Mouse (Mus musculus) spleen, adult 2 months (tissue): ENCODE results near the gene Bag6. TPM values are rescaled to one million over a fixed set of nuclear protein-coding genes. Genes with fewer than 3 reads are reported as not detected.
A peak's percentile ranks its signal among the peaks of the same experiment; 100 is the strongest.

ENCODE experiments used
- DNase-seq, 2 experiments: peaks; one replicate each; pipeline versions ENCODE4 v3.0.0 to v3.0.0-alpha.2; 2012 to 2021; ENCODE audit warnings: low spot score in 2 of 2, low read depth in 1 of 2
- H3K27ac ChIP-seq: fragments of 200-500 bp; 2 replicates; pipeline ENCODE4 v1.5.1; 2012; ENCODE audit warnings: low read length, inconsistent platforms; ENCODE audit not compliant: insufficient read depth
- H3K27me3 ChIP-seq: fragments of 200-500 bp; 2 replicates; pipeline ENCODE4 v1.6.1; 2012; ENCODE audit warnings: mild to moderate bottlenecking, moderate library complexity, low read length, inconsistent platforms; ENCODE audit not compliant: control insufficient read depth, insufficient read depth
- H3K36me3 ChIP-seq: fragments of 200-500 bp; 2 replicates; pipeline ENCODE4 v1.6.1; 2012; ENCODE audit warnings: mild to moderate bottlenecking, low read length, inconsistent platforms; ENCODE audit not compliant: control insufficient read depth, insufficient read depth
- H3K4me1 ChIP-seq: fragments of 200-500 bp; 2 replicates; pipeline ENCODE4 v1.6.1; 2011; ENCODE audit warnings: inconsistent platforms; ENCODE audit not compliant: control insufficient read depth, insufficient read depth, insufficient read length
- H3K4me3 ChIP-seq: fragments of 200-500 bp; 2 replicates; pipeline ENCODE4 v1.5.1; 2011; ENCODE audit warnings: mild to moderate bottlenecking, inconsistent platforms; ENCODE audit not compliant: insufficient read depth, insufficient read length; ENCODE audit errors: extremely low read depth
- CTCF ChIP-seq: fragments of 200-500 bp; IDR thresholded peaks from 2 replicates; pipeline ENCODE4 v1.5.1; 2011; ENCODE audit warnings: mild to moderate bottlenecking, inconsistent platforms; ENCODE audit not compliant: insufficient read depth, insufficient read length, insufficient replicate concordance; ENCODE audit errors: extremely low read depth
- POLR2A ChIP-seq: fragments of 200-500 bp; IDR thresholded peaks from 2 replicates; pipeline ENCODE4 v1.6.1; 2011; ENCODE audit warnings: low read depth, low read length, inconsistent platforms
- WGBS: fragments of 180-500 bp; shearing (Covaris S2); methylation state at CpG from one replicate; pipeline ENCODE4 v1.1.7; 2018; 5-methylcytosine and 5-hydroxymethylcytosine counted together
- polyA plus RNA-seq: library from polyadenylated mRNA; depleted of rRNA; stranded (reverse); fragments of >200 nt; gene quantifications from 2 replicates; pipeline ENCODE4 v1.2.3, GENCODE M21; 2012

The Bag6 gene
- polyA plus RNA-seq, 1 experiment, result 166 TPM

GRCm38 (mm10) chr17:35102299-35102698 is 32.7 kb upstream of the Bag6 start:
- Histone ChIP-seq H3K4me3 (no peak overlapping the region), H3K27me3 (no peaks in the 10 kb centered on the region), H3K4me1 (no peaks in the 10 kb centered on the region), H3K36me3 (peaks cover 36% of the 10 kb centered on the region), H3K27ac (no peak overlapping the region)
- 88% methylated on average over 8 of the region's 8 CpGs for WGBS
- no peak for DNase-seq
- TF ChIP-seq CTCF, result no peak
- TF ChIP-seq POLR2A, result no peak

- TF ChIP-seq POLR2A (no peak), CTCF (no peak)
- no peak overlapping the region for H3K27ac ChIP-seq
- peaks cover 34% of the 10 kb centered on the region for H3K36me3 ChIP-seq
- no peak overlapping the region for H3K4me3 ChIP-seq
- DNase-seq, result no peak
- 69% methylated on average over 6 of the region's 6 CpGs for WGBS
- H3K27me3 ChIP-seq, result no peaks in the 10 kb centered on the region
- no peaks in the 10 kb centered on the region for H3K4me1 ChIP-seq
These were observed 31.7 kb upstream of the Bag6 start for GRCm38 (mm10) chr17:35103221-35103690.

- Histone ChIP-seq H3K27me3 (no peaks in the 10 kb centered on the region), H3K4me1 (no peaks in the 10 kb centered on the region), H3K4me3 (no peak overlapping the region), H3K36me3 (peaks cover 28% of the 10 kb centered on the region), H3K27ac (no peak overlapping the region)
- TF ChIP-seq CTCF, result no peak
- no peak for TF ChIP-seq POLR2A
- WGBS, result 89% methylated on average over 7 of the region's 7 CpGs
- no peak for DNase-seq
These were observed 30.9 kb upstream of the Bag6 start for GRCm38 (mm10) chr17:35104079-35104478.

- H3K27me3 ChIP-seq, result no peaks in the 10 kb centered on the region
- H3K27ac ChIP-seq, result no peak overlapping the region
- 79% methylated on average over 6 of the region's 6 CpGs for WGBS
- no peak overlapping the region for H3K4me3 ChIP-seq
- peaks cover 23% of the 10 kb centered on the region for H3K36me3 ChIP-seq
- DNase-seq, result no peak
- no peaks in the 10 kb centered on the region for H3K4me1 ChIP-seq
- no peak for TF ChIP-seq CTCF
- TF ChIP-seq POLR2A, result no peak
These were observed 30.2 kb upstream of the Bag6 start for GRCm38 (mm10) chr17:35104754-35105153.

GRCm38 (mm10) chr17:35105740-35106389 is 29.1 kb upstream of the Bag6 start:
- H3K4me1 ChIP-seq, result no peaks in the 10 kb centered on the region
- no peaks in the 10 kb centered on the region for H3K27me3 ChIP-seq
- no peak for DNase-seq
- peaks cover 15% of the 10 kb centered on the region for H3K36me3 ChIP-seq
- TF ChIP-seq CTCF, result peak; percentile 46; the same call in 1 of the 2 replicates
- no peak for TF ChIP-seq POLR2A
- no peak overlapping the region for H3K4me3 ChIP-seq
- no peak overlapping the region for H3K27ac ChIP-seq
- WGBS, result 31% methylated on average over 13 of the region's 13 CpGs

- Histone ChIP-seq H3K4me3 (no peak overlapping the region), H3K36me3 (peaks cover 9% of the 10 kb centered on the region), H3K27ac (no peak overlapping the region), H3K4me1 (no peaks in the 10 kb centered on the region), H3K27me3 (no peaks in the 10 kb centered on the region)
- 86% methylated on average over 3 of the region's 3 CpGs for WGBS
- no peak for DNase-seq
- TF ChIP-seq CTCF, result no peak
- no peak for TF ChIP-seq POLR2A
These were observed 28.5 kb upstream of the Bag6 start for GRCm38 (mm10) chr17:35106522-35106921.

GRCm38 (mm10) chr17:35108097-35108496 is 26.9 kb upstream of the Bag6 start, which contains the start of gene Ly6g5c:
TSS of gene Ly6g5c (plus strand) at chr17:35108279.
- Histone ChIP-seq H3K27ac (no peak within 1 kb of the TSS), H3K27me3 (no peaks in the 10 kb centered on the region), H3K4me1 (no peaks in the 10 kb centered on the region), H3K4me3 (no peak within 1 kb of the TSS), H3K36me3 (no peaks in the 10 kb centered on the region; the same call in 1 of the 2 replicates)
- WGBS, result 88% methylated on average over 6 of the region's 6 CpGs
- no peak for DNase-seq
- TF ChIP-seq POLR2A (no peak), CTCF (no peak)
